Mouse (Mus musculus) kidney, postnatal 36 days (tissue): ENCODE data around the gene Sparc.

ENCODE experiments used
- DNase-seq, 2 experiments: peaks; one replicate each; pipeline ENCODE4 v3.0.0; 2021 to 2022; ENCODE audit warnings: mixed read lengths in 2 of 2

Gene Sparc

GRCm38 (mm10) chr11:55365242-55365641, 57.7 kb downstream of the Sparc start:
- DNase-seq: no peak

DNA sequence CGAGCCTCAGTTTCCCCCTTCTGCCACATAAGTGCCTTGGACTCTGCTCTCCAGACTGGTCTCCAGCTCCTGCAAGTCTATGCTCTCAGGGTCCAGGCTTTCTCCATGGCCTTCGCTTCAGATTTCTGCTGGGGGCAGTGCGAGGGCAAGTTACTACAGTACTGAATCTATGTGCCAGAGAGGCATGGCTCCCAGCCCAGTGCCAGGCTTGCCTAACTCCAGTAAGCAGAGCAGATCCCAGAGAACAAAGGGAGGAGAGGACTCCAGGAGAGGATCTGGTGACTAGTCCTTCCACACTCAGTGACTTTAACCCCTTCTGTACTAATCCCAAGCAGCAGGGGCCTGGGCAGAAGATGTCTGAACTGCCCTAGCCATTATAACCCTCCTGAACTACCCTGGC, 58.3 kb downstream of the Sparc start:
- DNase-seq: peak in 1 of 2 experiments; percentile 34

DNA sequence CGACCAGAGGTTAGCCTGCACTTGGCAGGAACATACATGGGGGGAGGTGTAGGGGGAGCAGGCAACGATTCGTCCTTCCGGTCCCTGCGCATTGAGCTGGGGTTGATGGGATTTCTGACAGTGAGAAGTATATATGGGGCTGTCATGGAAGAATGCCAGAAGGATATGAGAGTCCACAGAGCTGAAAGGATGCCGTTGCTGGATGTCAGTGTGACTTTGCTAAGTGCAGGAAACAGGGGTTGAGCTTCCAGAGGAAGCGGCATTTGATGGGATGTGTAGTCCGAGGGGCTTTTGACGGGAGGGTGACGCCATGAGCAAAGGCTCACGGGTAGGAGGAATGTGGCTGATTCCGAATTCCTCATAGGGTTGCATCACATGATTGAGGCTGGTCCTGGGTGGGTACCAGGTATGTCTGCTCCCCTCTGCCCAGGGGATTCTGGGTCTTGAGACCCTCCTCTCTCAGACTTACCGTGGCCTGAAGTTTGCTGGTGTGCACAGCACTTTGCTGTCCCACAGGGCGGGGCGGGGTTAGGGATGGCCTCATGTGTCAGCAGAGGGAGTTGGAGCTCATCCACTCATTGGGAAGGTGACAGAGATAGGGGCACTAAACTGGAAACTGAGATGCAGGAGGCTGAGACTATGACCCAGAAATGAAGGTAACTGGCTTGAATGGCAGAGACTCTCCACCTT, 64.7 kb downstream of the Sparc start:
- DNase-seq: no peak

DNA sequence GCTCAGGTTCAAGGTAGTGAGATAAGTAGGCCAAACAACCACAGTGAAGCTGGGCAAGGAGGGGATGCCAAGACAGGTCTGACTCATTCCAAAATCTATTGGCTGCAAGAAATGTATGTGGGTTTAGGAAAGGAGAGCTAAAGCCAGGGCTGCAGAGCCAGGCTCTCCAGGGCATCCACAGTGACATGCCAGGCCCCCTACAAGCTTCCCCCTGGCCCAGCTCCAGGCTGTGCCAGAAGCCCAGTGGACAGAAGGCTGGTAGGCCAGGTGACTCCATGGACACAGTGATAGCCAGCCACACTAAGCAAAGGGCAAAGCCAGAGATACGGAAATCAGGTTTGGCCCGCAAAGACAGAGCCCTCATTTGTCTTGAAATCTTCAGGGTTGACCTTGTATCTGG, 66.1 kb downstream of the Sparc start:
- no peak for DNase-seq
